ENCODE assay signal across 9 mouse cellular contexts in the genomic region with DNA sequence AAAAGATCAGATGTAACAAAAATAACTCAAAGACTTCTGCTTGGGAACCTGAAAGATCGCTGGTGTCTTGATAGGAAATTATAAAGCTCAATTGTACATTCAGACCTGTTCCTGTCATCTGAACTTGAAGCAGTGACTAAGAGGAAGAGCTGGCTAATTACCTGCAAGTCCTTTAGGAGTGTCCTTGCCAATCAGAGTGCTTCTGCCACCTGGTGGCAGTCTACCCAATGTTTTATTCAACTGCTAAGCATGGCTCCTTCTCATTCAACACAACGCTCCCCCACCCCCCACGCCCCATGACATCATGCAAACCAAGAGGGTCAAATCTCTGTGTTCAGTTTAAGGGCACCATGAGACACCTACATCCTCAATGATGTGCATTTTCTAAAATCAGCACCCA. TPM values are rescaled to one million over a fixed set of nuclear protein-coding genes. Genes with fewer than 3 reads are reported as not detected.
DNase-seq lines count a peak whose midpoint lies in the region; ATAC-seq and TF ChIP-seq lines count a peak whose summit lies in the region.
"Had no signal": no experiment of that assay in that cellular context is flagged by ENCODE, and none has a peak within 500 bp of the region (broad histone marks: within the 10 kb centered on the region; RNA-seq: fewer than 3 reads in every experiment).

No protein-coding gene starts in this region.

- no peaks in the 10 kb centered on the region for H3K27me3 ChIP-seq in midbrain, embryonic 13.5 days
- H3K27me3 ChIP-seq: embryonic facial prominence, embryonic 12.5 days had no signal

- no peaks in the 10 kb centered on the region for H3K9me3 ChIP-seq in midbrain, embryonic 13.5 days
- H3K9me3 ChIP-seq: embryonic facial prominence, embryonic 12.5 days had no signal

- H3K9ac ChIP-seq in midbrain, embryonic 13.5 days (replicated peaks), result no peak overlapping the region
- H3K9ac ChIP-seq: embryonic facial prominence, embryonic 12.5 days had no signal

- WGBS in midbrain, embryonic 13.5 days, result 18% methylated on average over 3 of the region's 3 CpGs

- peak; percentile 34 for ATAC-seq in midbrain, embryonic 13.5 days

- no peak overlapping the region for H3K4me2 ChIP-seq in midbrain, embryonic 13.5 days (replicated peaks)
- H3K4me2 ChIP-seq: embryonic facial prominence, embryonic 12.5 days had no signal

- peak; percentile 96 for DNase-seq in 416B (ENCODE audit: low read depth)
- DNase-seq in adrenal gland, adult (ENCODE audit: inconsistent age in 2 of 2, low spot score in 1 of 2), result peak; percentile 84 to 93
- DNase-seq in gastrocnemius, postnatal 25 days, result peak; percentile 37
- peak; percentile 75 for DNase-seq in kidney, adult 11 months
- DNase-seq in left cerebral cortex, postnatal 14 days (ENCODE audit: low spot score in 2 of 2), result peak; percentile 83 to 87
- peak; percentile 22 to 66 for DNase-seq in spleen, postnatal 4 days (ENCODE audit: low spot score in 2 of 2)

- intact Hi-C loops in left cerebral cortex, postnatal 14 days (cut with DNase I), result loop anchor here (1.0 to 5.0 kb wide), 3 partner anchors 56 to 506 kb away; no protein-coding TSS in a partner anchor

- TF ChIP-seq CTCF in cortical plate, adult 2 months (IDR thresholded peaks at IDR 0.05; ENCODE audit: extremely low read depth, insufficient read depth, low read length), result peak; percentile 69

- no peaks in the 10 kb centered on the region for H3K36me3 ChIP-seq in midbrain, embryonic 13.5 days
- H3K36me3 ChIP-seq: embryonic facial prominence, embryonic 12.5 days had no signal

- TF ChIP-seq POLR2A in cortical plate, adult 2 months (IDR thresholded peaks at IDR 0.05; ENCODE audit: extremely low read depth, insufficient read depth, low read length), result no peak

- no peaks in the 10 kb centered on the region for H3K4me1 ChIP-seq in cortical plate, adult 2 months (ENCODE audit: control insufficient read depth, insufficient read depth, low read length)
- H3K4me1 ChIP-seq in midbrain, embryonic 13.5 days (replicated peaks), result 0 out of 2 replicates have a peak, but pooled peaks cover 2% of the 10 kb centered on the region

- H3K4me3 ChIP-seq in cortical plate, adult 2 months (ENCODE audit: insufficient read depth, low read length), result no peak overlapping the region
- no peak overlapping the region for H3K4me3 ChIP-seq in midbrain, embryonic 13.5 days (replicated peaks)
- H3K4me3 ChIP-seq: embryonic facial prominence, embryonic 12.5 days had no signal

- H3K27ac ChIP-seq in cortical plate, adult 2 months (ENCODE audit: insufficient read depth, low read length), result no peak overlapping the region
- H3K27ac ChIP-seq in midbrain, embryonic 13.5 days, result no peak overlapping the region
- H3K27ac ChIP-seq: embryonic facial prominence, embryonic 12.5 days had no signal

RNA-seq across cellular contexts. Expression of a gene that starts 28.3 kb away (rescaled TPM):
- 2.7 and 2.8 TPM in 2 replicates for polyA plus RNA-seq in cortical plate, adult 2 months (2012; rRNA removed)
- total RNA-seq in gastrocnemius, postnatal 25 days (2021), result under 1 TPM; 0.49 to 0.62 TPM
- total RNA-seq in left cerebral cortex, postnatal 14 days (2021), result under 1 TPM; 0.68 to 0.78 TPM
- 0.79 and 0.86 TPM in 2 replicates for polyA plus RNA-seq in midbrain, embryonic 13.5 days (2015; fragmentation: Nextera tagmentation; extraction: Ambion mirVana)

RNA-seq across cellular contexts. Expression of a gene that starts 28.5 kb away (rescaled TPM):
- polyA plus RNA-seq in cortical plate, adult 2 months (2012; rRNA removed), result 5.0 and 5.5 TPM in 2 replicates
- total RNA-seq in gastrocnemius, postnatal 25 days (2021), result 1 to 10 TPM in 1 of 2 experiments, under 1 TPM in 1; 0.96 to 1.2 TPM
- 1 to 10 TPM; 3.1 to 4.7 TPM for total RNA-seq in left cerebral cortex, postnatal 14 days (2021)
- 1.8 TPM in 2 replicates for polyA plus RNA-seq in midbrain, embryonic 13.5 days (2015; fragmentation: Nextera tagmentation; extraction: Ambion mirVana)

Comparison
In these comparisons a context has a peak if more than half of its experiments do, and no peak if none do; other contexts are left out.
1. DNase-seq: peak in every context shown above with its lines; median percentile 96 in 416B; 88 in adrenal gland, adult; 85 in left cerebral cortex, postnatal 14 days; 75 in kidney, adult 11 months; 44 in spleen, postnatal 4 days; 37 in gastrocnemius, postnatal 25 days.